Mouse (Mus musculus) midbrain, embryonic 14.5 days (tissue): Measurements from ENCODE around the gene Pde1b. TPM values are rescaled to one million over a fixed set of nuclear protein-coding genes. Genes with fewer than 3 reads are reported as not detected.

Experiments used
- ATAC-seq: fragments of 200-750 bp; cut with Nextera tagmentation; 2 replicates; pipeline ENCODE4 v1.8.0; 2017; ENCODE audit warnings: moderate number of reproducible peaks, moderate library complexity; ENCODE audit not compliant: low FRiP score, low TSS enrichment
- DNase-seq: peaks from one replicate; pipeline ENCODE4 v3.0.0-alpha.2; 2015
- H3K27ac ChIP-seq: fragments of 300-500 bp; sonication (generic); replicated peaks from 2 replicates; pipeline ENCODE4 v1.5.1; 2014; ENCODE audit warnings: mild to moderate bottlenecking, low read depth, low read length, moderate library complexity
- H3K27me3 ChIP-seq: fragments of 300-500 bp; sonication (generic); 2 replicates; pipeline ENCODE4 v1.6.1; 2014; ENCODE audit warnings: low read length, control low read depth, mixed read lengths; ENCODE audit not compliant: control insufficient read depth, insufficient read depth
- H3K36me3 ChIP-seq: fragments of 300-500 bp; sonication (generic); 2 replicates; pipeline ENCODE4 v1.6.1; 2014; ENCODE audit warnings: low read length, control low read depth; ENCODE audit not compliant: control insufficient read depth, insufficient read depth
- H3K4me1 ChIP-seq: fragments of 300-500 bp; sonication (generic); 2 replicates; pipeline ENCODE4 v1.6.1; 2014; ENCODE audit warnings: mild to moderate bottlenecking, antibody characterized with exemption, low read length, control low read depth; ENCODE audit not compliant: control insufficient read depth, insufficient read depth
- H3K4me2 ChIP-seq: fragments of 300-500 bp; sonication (generic); 2 replicates; pipeline ENCODE4 v1.6.1; 2014; ENCODE audit warnings: mild to moderate bottlenecking, low read length, moderate library complexity
- H3K4me3 ChIP-seq: fragments of 300-500 bp; sonication (generic); replicated peaks from 2 replicates; pipeline ENCODE4 v1.5.1; 2014; ENCODE audit warnings: low read depth, low read length
- H3K9ac ChIP-seq: fragments of 300-500 bp; sonication (generic); replicated peaks from 2 replicates; pipeline ENCODE4 v1.6.1; 2014; ENCODE audit warnings: mild to moderate bottlenecking, low read length, moderate library complexity
- H3K9me3 ChIP-seq: fragments of 300-500 bp; sonication (generic); 2 replicates; pipeline ENCODE4 v1.6.1; 2016; ENCODE audit warnings: low read length, control low read depth, mixed read lengths; ENCODE audit not compliant: control insufficient read depth
- WGBS: fragments of 180-500 bp; shearing (Covaris S2); extraction: QIAGEN DNeasy Blood & Tissue Kit; methylation state at CpG from one replicate; pipeline ENCODE4 v1.1.7; 2014; 5-methylcytosine and 5-hydroxymethylcytosine counted together
- polyA plus RNA-seq: library from polyadenylated mRNA; unstranded; fragments of >200 nt; fragmentation: Nextera tagmentation; extraction: Ambion mirVana; gene quantifications from 2 replicates; pipeline ENCODE4 v1.2.1, GENCODE M21; 2014

Pde1b gene
- polyA plus RNA-seq, 1 experiment from 2014 or later, result 90.8 TPM

DNA sequence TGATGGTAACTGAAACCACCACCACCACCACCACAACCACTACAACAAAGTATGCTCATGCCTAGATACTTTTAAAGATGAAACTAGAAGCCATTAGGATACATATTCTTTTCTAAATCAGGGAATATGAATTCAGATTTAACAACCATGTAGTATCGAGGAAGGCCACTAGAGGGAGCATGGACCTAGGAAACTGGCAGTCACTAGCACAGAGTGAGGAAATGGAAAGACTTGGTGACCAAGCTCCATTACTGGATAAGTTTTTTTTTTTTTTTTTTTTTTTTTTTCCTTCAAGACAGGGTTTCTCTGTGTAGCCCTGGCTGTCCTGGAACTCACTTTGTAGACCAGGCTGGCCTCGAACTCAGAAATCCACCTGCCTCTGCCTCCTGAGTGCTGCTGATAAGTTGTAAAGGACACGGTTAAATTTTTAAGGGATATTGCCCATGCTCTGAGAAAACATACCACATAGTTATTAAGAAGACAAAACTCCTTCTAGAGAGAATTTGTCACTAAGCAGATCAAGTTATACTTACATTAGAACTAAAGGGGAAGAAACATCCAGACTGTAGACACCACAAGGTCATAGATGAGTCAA, 49.4 kb downstream of the Pde1b start:
- ATAC-seq (peak; percentile 53; the same call in 1 of the 2 replicates), DNase-seq (peak; percentile 89)
- WGBS, result 46% methylated on average over 3 of the region's 3 CpGs
- no peaks in the 10 kb centered on the region; the same call in 1 of the 2 replicates for H3K9me3 ChIP-seq
- no peak overlapping the region for H3K4me2 ChIP-seq
- no peaks in the 10 kb centered on the region for H3K4me1 ChIP-seq
- H3K36me3 ChIP-seq, result no peaks in the 10 kb centered on the region
- H3K4me3 ChIP-seq, result no peak overlapping the region
- no peak overlapping the region for H3K9ac ChIP-seq
- no peaks in the 10 kb centered on the region for H3K27me3 ChIP-seq
- no peak overlapping the region for H3K27ac ChIP-seq

GRCm38 (mm10) chr15:103564981-103565380, 62.1 kb downstream of the Pde1b start, which contains the start of gene Glycam1:
Glycam1 (minus strand) TSS chr15:103565081.
- Histone ChIP-seq H3K9me3 (no peaks in the 10 kb centered on the region), H3K4me1 (no peaks in the 10 kb centered on the region), H3K27ac (no peak within 1 kb of the TSS), H3K36me3 (no peaks in the 10 kb centered on the region), H3K4me3 (no peak within 1 kb of the TSS), H3K27me3 (no peaks in the 10 kb centered on the region), H3K9ac (no peak within 1 kb of the TSS), H3K4me2 (no peak within 1 kb of the TSS)
- ATAC-seq (no peak), DNase-seq (no peak)

Other genes starting within 250 kb of the Pde1b start
- gene Nfe2, start 244.6 kb upstream of the Pde1b start, polyA plus RNA-seq, result 0.49 and 0.62 TPM in 2 replicates
- 197 and 231 TPM in 2 replicates for gene Copz1, start 230.3 kb upstream of the Pde1b start, polyA plus RNA-seq
- 0.16 and 0.26 TPM in 2 replicates for gene Gpr84, start 192.4 kb upstream of the Pde1b start, polyA plus RNA-seq
- gene Zfp385a, start 162.9 kb upstream of the Pde1b start, polyA plus RNA-seq, result 18.3 and 20.9 TPM in 2 replicates
- 3.5 and 6.4 TPM in 2 replicates for gene Itga5, start 136.3 kb upstream of the Pde1b start, polyA plus RNA-seq
- gene Gtsf1, start 72.6 kb upstream of the Pde1b start, polyA plus RNA-seq, result 0.33 TPM in 1 of 2 replicates, not detected in the other
- 0.43 TPM in 1 of 2 replicates, not detected in the other for gene Gtsf2, start 54.6 kb upstream of the Pde1b start, polyA plus RNA-seq
- 1.0 and 2.4 TPM in 2 replicates for gene Nckap1l, start 49.2 kb upstream of the Pde1b start, polyA plus RNA-seq
- gene Ppp1r1a, start 35.0 kb downstream of the Pde1b start, polyA plus RNA-seq, result 110 and 146 TPM in 2 replicates
- not detected in 2 replicates for gene Glycam1, start 62.0 kb downstream of the Pde1b start, polyA plus RNA-seq